Mouse (Mus musculus) cerebellum, postnatal 25 days (tissue): ENCODE results near the gene Zfp704.
"Not testable (repeated sequence)": the region's sequence is repeated elsewhere in the genome, so short reads cannot be mapped to it uniquely, and the experiment has no call there.

Source experiments
- DNase-seq, 2 experiments: peaks; one replicate each; pipeline ENCODE4 v3.0.0; 2021; ENCODE audit warnings: mixed read lengths in 2 of 2

The Zfp704 gene

DNA sequence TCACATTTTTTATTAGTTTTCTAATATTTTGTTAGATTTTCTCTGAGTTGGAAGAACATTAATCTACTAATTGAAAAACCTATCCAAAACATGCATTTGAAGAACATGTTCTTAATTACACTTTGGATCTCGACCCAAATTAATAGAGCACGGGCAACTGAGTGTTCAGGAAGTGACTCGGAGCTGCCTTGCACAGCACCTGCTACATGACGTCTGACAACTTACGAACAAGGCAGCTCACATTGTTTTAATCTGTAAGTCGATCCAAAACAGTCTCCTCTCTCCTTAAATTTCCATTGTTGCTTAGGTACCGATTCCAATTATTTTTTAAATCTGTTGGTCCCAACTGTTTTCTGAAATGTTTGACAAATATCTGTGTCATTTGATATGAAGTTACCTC, 15.4 kb downstream of the Zfp704 start:
- DNase-seq, result no peak

- DNase-seq, result peak; percentile 49 to 69
Measured at GRCm38 (mm10) chr3:9593832-9594231, 16.1 kb downstream of the Zfp704 start.

DNA sequence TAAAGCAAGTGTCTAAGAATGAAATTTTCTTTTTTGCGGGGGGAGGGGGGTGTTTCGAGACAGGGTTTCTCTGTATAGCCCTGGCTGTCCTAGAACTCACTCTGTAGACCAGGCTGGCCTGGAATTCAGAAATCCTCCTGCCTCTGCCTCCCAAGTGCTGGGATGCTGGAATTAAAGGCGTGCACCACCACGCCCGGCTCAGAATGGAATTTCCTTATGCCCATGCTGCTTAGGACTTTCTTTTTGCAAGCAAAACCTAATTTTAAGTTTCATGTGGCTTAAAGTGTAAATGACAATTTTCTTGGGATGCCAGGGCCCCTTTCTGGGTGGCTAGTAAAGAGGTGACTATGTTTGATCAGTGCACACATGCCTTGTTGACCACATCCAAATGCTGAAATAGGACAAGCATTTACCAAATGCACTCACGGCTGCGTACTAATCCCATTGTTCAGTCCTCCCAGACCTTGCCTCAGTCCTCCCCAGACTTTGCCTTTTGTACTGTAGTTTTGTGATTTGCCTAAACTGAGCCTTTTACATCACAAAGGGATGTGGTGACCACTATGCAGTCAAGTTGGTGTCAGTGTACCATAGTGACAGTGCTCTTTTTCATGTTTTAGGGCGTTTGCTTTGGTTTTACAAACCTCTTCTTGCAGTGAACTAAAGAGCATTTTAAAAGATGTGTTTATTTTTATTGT, 18.3 kb downstream of the Zfp704 start:
- DNase-seq, result no peak

GRCm38 (mm10) chr3:9588635-9589034, 21.2 kb downstream of the Zfp704 start:
- DNase-seq, result no peak

- no peak for DNase-seq
Measured at GRCm38 (mm10) chr3:9587304-9587703, 22.6 kb downstream of the Zfp704 start.

DNA sequence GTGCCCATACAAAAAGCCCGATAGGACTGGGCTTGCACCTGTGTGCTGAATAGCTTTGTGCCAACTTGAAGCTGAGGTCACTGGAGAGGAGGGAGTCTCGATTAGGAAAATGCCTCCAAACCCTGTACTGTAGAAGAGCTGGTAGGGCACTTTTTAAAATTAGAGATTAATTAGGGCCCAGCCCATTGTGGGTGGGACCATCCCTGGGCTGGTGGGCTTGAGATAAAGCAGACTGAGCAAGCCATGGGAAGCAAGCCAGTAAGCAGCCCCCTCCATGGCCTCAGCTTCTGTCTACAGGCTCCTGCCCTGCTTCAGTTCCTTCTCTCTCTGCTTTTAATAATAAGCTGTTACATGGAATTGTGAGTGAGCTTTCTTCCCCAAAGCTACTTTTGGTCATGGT, 26.4 kb downstream of the Zfp704 start:
- no peak for DNase-seq

DNA sequence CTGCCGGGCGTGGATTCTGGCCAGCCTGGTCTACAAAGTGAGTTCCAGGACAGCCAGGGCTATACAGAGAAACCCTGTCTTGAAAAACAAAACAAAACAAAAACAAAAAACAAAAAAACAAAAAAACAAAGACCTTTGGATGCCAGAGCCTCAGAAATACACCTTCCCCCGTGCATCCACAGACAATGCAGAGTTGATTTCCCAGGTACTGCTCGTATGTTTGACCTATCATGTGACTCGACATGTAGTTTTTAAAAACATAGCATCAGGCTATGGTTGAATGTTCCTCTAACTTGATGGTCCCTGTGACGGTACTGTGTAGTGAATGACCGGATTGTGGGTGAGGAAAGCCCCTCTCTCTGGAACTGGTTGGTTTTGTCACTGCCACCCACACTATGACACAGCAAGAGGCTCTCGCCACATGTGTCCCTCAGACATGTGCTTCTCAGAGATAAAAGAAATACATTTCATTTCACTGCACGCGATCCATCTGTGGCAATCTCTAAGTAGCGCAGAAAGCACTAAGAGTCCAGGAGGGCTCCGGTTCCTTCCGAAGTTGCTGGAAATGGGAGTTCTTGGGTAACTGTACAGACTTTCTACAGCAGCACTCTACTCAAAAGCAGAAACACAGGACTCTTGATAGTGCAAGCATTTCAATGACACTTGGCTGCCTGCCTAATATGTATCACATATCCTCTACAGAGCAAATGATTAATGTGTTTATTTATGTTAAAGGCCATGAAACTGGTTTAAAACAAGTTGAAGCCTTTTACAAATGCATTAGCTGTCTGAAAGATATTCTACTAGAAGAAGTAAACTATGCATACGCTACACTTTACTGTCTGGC, 28.7 kb downstream of the Zfp704 start:
- no peak for DNase-seq

GRCm38 (mm10) chr3:9580102-9580501, 29.8 kb downstream of the Zfp704 start:
- DNase-seq, result no peak

DNA sequence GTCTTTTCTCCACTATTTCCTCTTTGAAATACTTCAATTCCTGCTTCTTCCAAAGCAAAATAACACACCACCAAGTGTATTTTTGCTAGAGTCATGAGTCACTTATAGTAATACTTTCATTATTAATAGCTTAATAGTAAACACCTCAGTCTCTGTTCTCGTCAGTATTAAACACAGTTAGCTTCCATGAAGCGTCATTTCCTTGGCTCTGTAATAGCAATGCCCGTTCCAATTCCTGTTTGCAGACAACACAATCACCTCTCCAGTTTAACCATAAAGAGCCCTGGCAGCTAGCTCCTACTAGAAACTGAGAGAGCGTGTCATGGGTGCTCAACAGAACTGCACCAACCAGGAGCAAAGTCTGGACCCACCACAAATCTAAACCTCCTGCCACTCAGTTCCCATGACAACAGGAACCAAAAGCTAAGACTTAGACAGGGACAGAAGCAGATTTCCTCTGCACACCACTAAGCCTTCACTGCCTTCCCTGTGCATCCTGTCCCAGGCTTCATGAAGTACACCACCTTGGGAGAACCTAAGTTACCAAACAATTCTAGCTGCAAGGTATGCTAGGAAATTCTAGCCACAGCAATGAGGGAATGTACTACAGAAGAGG, 30.7 kb downstream of the Zfp704 start:
- no peak for DNase-seq

DNA sequence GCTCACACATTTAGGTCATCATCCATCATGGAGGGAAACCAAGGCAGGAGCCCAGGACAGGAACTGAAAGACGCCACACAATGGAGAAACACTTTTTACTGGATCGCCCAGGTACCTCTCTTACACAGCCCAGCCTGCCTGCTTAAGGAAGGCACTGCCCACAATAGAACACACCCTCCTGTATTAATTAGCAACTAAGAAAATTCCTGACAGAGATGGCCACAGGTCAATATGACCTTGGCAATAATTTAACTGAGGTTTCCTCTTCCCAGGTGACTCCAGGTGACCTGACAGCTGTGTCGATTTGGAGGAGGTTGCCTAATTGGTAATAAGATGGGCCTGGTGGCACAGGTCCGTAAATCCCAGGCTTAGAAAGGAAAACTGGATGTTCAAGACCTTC, 33.0 kb downstream of the Zfp704 start:
- DNase-seq, result no peak

- no peak for DNase-seq
Measured at GRCm38 (mm10) chr3:9574305-9574704, 35.6 kb downstream of the Zfp704 start.

DNA sequence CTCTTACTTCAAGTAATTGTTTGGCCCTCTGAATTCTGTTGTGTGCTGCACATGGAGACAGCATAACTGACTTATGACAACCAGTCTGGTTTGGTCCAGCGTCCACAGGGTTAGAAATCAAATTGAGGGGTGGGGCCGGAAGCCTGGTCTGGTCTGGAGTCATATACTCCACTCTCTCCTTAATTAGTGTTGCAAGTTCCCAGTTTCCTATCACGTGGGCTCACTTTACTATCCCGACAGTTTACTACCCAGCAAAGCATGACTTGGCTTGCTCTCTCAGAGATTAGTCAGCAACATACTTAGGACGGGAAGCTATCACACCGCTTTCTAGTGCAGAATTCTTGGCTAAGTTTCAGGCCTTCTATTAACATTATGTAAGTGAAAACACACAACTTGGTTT, 36.3 kb downstream of the Zfp704 start:
- no peak for DNase-seq

DNA sequence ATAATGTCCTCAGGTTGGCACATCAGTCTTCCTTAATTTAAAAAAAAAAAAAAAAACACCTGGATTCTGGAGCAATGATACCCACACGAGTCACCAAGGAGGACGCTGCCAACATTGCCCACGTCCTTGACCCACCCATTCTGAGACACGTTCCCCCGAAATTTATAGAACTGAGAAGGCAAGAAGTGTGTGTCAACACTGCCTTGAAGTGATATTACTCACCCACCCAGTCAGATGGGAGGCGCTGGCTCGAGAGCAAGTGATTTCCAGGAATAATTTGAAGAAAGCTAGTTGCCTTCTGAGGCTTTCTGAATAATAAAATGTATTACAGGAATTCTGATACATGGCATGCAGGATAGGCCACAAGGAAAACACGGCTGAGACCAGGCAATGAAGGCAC, 37.6 kb downstream of the Zfp704 start:
- DNase-seq, result no peak

DNA sequence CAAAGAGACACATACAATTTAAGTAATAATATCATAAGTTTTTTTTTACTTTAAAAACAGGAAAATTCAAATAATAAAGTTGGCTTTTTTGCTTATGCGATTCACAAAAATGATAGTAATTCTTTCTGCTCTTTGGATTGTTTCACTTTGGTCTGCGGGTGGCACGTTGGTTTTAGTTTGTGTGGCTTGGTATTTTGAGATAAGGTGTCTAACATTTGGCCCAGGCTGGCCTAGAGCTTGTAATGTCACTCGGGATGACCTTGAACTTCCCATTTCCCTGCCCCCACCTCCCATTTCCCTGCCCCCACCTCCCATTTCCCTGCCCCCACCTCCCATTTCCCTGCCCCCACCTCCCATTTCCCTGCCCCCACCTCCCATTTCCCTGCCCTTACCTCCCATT, 39.1 kb downstream of the Zfp704 start:
- no peak for DNase-seq

GRCm38 (mm10) chr3:9569706-9570105, 40.2 kb downstream of the Zfp704 start:
- DNase-seq, result not testable (repeated sequence)

- peak; percentile 48 to 64 for DNase-seq
Measured at GRCm38 (mm10) chr3:9568565-9569228, 41.2 kb downstream of the Zfp704 start.

DNA sequence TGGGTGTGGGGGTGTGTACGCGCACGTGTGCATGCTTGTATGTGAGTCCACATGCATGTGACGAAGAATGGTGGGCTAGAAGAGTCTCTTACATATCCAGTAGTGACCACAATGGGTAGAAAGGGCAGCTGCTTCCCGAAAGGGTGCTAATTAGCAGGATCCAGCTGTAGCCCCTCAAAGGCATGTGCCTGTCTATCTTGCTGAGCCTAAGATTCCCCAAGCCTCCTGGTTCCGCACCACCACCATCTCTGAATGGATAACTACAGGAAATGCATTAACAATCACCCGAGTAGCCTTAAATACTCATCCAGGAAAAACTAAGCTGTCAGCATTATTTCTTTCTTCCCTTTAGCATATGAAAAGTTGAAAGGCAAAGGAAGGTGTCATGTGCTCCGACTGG, 41.9 kb downstream of the Zfp704 start:
- DNase-seq, result no peak

DNA sequence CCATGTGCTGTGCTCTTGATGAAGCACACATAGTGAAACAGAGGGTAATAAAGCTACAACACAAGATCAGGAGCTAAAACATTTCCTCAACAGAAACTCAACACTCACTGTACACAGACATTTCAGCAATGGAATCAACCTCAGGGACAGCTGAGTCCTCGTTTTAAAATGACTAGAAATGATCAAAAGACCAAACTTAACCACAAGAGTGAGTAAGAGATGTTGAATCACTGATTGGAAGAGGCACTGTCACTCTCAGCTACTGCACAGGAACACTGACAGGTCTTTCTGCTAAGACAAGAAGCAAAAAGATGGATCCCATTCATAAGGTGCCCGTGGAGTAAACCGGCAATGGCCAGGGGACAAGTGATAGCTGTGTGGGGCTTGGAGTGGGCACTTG, 43.1 kb downstream of the Zfp704 start:
- no peak for DNase-seq

DNA sequence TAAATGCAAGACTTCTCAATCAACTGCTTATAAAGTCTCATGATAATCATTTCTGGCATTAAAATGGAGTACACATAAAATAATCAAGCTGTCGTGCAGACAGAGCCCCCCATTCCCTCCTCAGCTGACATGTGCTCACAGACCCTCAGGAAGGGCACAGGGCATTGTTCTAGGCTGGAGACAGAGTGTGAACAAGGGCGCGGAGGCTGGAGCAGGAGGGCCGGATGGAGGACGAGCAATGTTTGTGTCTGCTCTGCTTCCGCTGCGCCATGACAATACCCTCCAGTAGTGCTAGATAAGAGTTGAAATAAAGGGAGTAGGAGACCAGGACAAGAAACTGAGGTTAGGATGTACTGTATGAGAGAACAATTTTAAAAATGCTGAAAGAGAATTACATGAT, 46.3 kb downstream of the Zfp704 start:
- no peak for DNase-seq

DNA sequence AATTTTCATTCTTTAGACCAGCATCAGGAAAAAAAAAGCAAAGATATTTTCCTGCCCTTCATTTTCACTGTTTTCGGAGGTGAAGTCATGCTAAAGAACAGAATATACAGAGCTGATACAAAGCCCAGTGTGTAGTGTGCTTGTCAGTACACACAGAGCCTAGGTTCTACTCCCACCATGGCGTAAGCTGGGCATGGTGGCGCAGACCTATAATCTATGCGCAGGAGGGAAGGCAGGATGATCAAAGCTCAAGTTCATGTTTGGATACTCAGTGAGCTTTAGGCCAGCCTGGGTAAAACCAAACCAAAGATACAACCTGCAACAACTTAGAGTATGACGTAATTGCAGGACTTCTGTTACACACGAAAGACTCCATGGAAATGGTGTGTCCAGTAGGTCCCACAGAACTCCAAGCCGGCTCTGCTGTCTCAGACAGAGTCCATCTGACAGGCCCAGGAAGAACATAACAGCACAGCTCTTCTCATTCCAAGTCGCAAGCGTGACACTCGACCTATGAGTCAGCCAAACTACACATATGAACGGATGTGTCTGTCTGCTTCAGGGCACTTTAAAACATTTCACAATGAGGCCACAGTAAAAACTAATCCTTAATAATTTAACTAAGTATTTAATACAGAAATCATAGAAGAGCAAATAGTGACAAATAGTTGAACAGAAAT, 47.1 kb downstream of the Zfp704 start:
- DNase-seq, result no peak

- DNase-seq, result no peak
Measured at GRCm38 (mm10) chr3:9557778-9558560, 51.9 kb downstream of the Zfp704 start.

- no peak for DNase-seq
Measured at GRCm38 (mm10) chr3:9556137-9556536, 53.7 kb downstream of the Zfp704 start.
